Mouse (Mus musculus): Measurements from ENCODE around the gene Olfr794. TPM values are rescaled to one million over a fixed set of nuclear protein-coding genes. Genes with fewer than 3 reads are reported as not detected.

The Olfr794 gene
- not detected in 2 replicates for total RNA-seq (2017)

GRCm38 (mm10) chr10:129567355-129567754, at the start of gene Olfr794:
TSS of gene Olfr794 (plus strand) at chr10:129567655.
- ATAC-seq (replicated peaks; ENCODE audit: low read depth, poor library complexity, severe bottlenecking): no peak

- no peak for ATAC-seq (replicated peaks; ENCODE audit: low read depth, poor library complexity, severe bottlenecking)
Measured at GRCm38 (mm10) chr10:129521492-129521891, 46.0 kb upstream of the Olfr794 start, which contains the start of gene Olfr791. TSS of gene Olfr791 (plus strand) at chr10:129521792.

- ATAC-seq (replicated peaks; ENCODE audit: low read depth, poor library complexity, severe bottlenecking): no peak
Measured at GRCm38 (mm10) chr10:129538862-129539261, 28.6 kb upstream of the Olfr794 start, which contains the start of gene Olfr792. TSS of gene Olfr792 (plus strand) at chr10:129539162.

GRCm38 (mm10) chr10:129549354-129549753, 18.1 kb upstream of the Olfr794 start:
- ATAC-seq (replicated peaks; ENCODE audit: low read depth, poor library complexity, severe bottlenecking): no peak

- ATAC-seq (replicated peaks; ENCODE audit: low read depth, poor library complexity, severe bottlenecking): no peak
Measured at GRCm38 (mm10) chr10:129577066-129577465, 9.6 kb downstream of the Olfr794 start.

- ATAC-seq (replicated peaks; ENCODE audit: low read depth, poor library complexity, severe bottlenecking): no peak
Measured at GRCm38 (mm10) chr10:129612470-129612869, 45.0 kb downstream of the Olfr794 start, which contains the start of gene Olfr796. TSS of gene Olfr796 (minus strand) at chr10:129612570.

GRCm38 (mm10) chr10:129621724-129622123, 54.3 kb downstream of the Olfr794 start:
- no peak for ATAC-seq (replicated peaks; ENCODE audit: low read depth, poor library complexity, severe bottlenecking)

Other genes with a start within 250 kb of the Olfr794 start
- not detected in 2 replicates for gene Olfr780, start 249.5 kb upstream of the Olfr794 start, total RNA-seq (2017)
- gene Olfr781, start 238.8 kb upstream of the Olfr794 start, total RNA-seq (2017): not detected in 2 replicates
- gene Olfr782, start 218.8 kb upstream of the Olfr794 start, total RNA-seq (2017): not detected in 2 replicates
- 0.05 and 0.39 TPM in 2 replicates for gene Olfr784, start 183.6 kb upstream of the Olfr794 start, total RNA-seq (2017)
- not detected in 2 replicates for gene Olfr785, start 162.2 kb upstream of the Olfr794 start, total RNA-seq (2017)
- gene Olfr786, start 140.3 kb upstream of the Olfr794 start, total RNA-seq (2017): not detected in 2 replicates
- gene Olfr787, start 105.8 kb upstream of the Olfr794 start, total RNA-seq (2017): not detected in 2 replicates
- gene Olfr788, start 96.7 kb upstream of the Olfr794 start, total RNA-seq (2017): not detected in 2 replicates
- not detected in 2 replicates for gene Olfr789, start 82.9 kb upstream of the Olfr794 start, total RNA-seq (2017)
- gene Olfr790, start 69.2 kb upstream of the Olfr794 start, total RNA-seq (2017): not detected in 2 replicates
- not detected in 2 replicates for gene Olfr791, start 45.9 kb upstream of the Olfr794 start, total RNA-seq (2017)
- gene Olfr792, start 28.5 kb upstream of the Olfr794 start, total RNA-seq (2017): not detected in 2 replicates
- gene Olfr796, start 44.9 kb downstream of the Olfr794 start, total RNA-seq (2017): not detected in 2 replicates
- not detected in 2 replicates for gene Olfr798, start 60.3 kb downstream of the Olfr794 start, total RNA-seq (2017)
- not detected in 2 replicates for gene Olfr799, start 69.8 kb downstream of the Olfr794 start, total RNA-seq (2017)
- not detected in 2 replicates for gene Olfr800, start 90.0 kb downstream of the Olfr794 start, total RNA-seq (2017)
- not detected in 2 replicates for gene Olfr801, start 106.2 kb downstream of the Olfr794 start, total RNA-seq (2017)
- gene Olfr802, start 120.5 kb downstream of the Olfr794 start, total RNA-seq (2017): not detected in 2 replicates
- gene Olfr803, start 126.6 kb downstream of the Olfr794 start, total RNA-seq (2017): not detected in 2 replicates
- not detected in 2 replicates for gene Olfr804, start 135.6 kb downstream of the Olfr794 start, total RNA-seq (2017)
- gene Olfr805, start 161.7 kb downstream of the Olfr794 start, total RNA-seq (2017): not detected in 2 replicates
- gene Olfr806, start 174.3 kb downstream of the Olfr794 start, total RNA-seq (2017): not detected in 2 replicates
- gene Olfr807, start 190.1 kb downstream of the Olfr794 start, total RNA-seq (2017): not detected in 2 replicates
- gene Olfr808, start 197.8 kb downstream of the Olfr794 start, total RNA-seq (2017): not detected in 2 replicates
- not detected in 2 replicates for gene Olfr809, start 207.0 kb downstream of the Olfr794 start, total RNA-seq (2017)
- gene Olfr810, start 227.3 kb downstream of the Olfr794 start, total RNA-seq (2017): not detected in 2 replicates
- not detected in 2 replicates for gene Olfr811, start 236.7 kb downstream of the Olfr794 start, total RNA-seq (2017)

Measured in common myeloid progenitor, adult 5-6 weeks (primary cell).